Mouse (Mus musculus) intestine, embryonic 15.5 days (tissue): ENCODE measurements around the gene 1700003F12Rik. TPM values are rescaled to one million over a fixed set of nuclear protein-coding genes. Genes with fewer than 3 reads are reported as not detected.

Experiments used
- ATAC-seq: fragments of 200-750 bp; cut with Nextera tagmentation; 2 replicates; pipeline ENCODE4 v1.8.0; 2017; ENCODE audit warnings: moderate TSS enrichment, moderate library complexity
- H3K27ac ChIP-seq: fragments of 300-500 bp; sonication (generic); 2 replicates; pipeline ENCODE4 v1.5.1; 2015; ENCODE audit warnings: mild to moderate bottlenecking, inconsistent platforms
- H3K27me3 ChIP-seq: fragments of 300-500 bp; sonication (generic); replicated peaks from 2 replicates; pipeline ENCODE4 v1.6.1; 2015; ENCODE audit warnings: inconsistent platforms
- H3K36me3 ChIP-seq: fragments of 300-500 bp; sonication (generic); 2 replicates; pipeline ENCODE4 v1.6.1; 2015; ENCODE audit warnings: inconsistent platforms
- H3K4me1 ChIP-seq: fragments of 300-500 bp; sonication (generic); replicated peaks from 2 replicates; pipeline ENCODE4 v1.6.1; 2015; ENCODE audit warnings: inconsistent platforms
- H3K4me2 ChIP-seq: fragments of 300-500 bp; sonication (generic); replicated peaks from 2 replicates; pipeline ENCODE4 v1.6.1; 2015; ENCODE audit warnings: mild to moderate bottlenecking, inconsistent platforms
- H3K4me3 ChIP-seq: fragments of 300-500 bp; sonication (generic); replicated peaks from 2 replicates; pipeline ENCODE4 v1.5.1; 2015; ENCODE audit warnings: inconsistent platforms
- H3K9ac ChIP-seq: fragments of 300-500 bp; sonication (generic); 2 replicates; pipeline ENCODE4 v1.6.1; 2015; ENCODE audit warnings: inconsistent platforms
- H3K9me3 ChIP-seq: fragments of 300-500 bp; sonication (generic); 2 replicates; pipeline ENCODE4 v1.6.1; 2016; ENCODE audit warnings: inconsistent platforms
- WGBS: fragments of 180-500 bp; shearing (Covaris S2); methylation state at CpG from one replicate; pipeline ENCODE4 v1.1.7; 2015; 5-methylcytosine and 5-hydroxymethylcytosine counted together
- polyA plus RNA-seq: library from polyadenylated mRNA; unstranded; fragments of >200 nt; fragmentation: Nextera tagmentation; extraction: Ambion mirVana; gene quantifications from 2 replicates; pipeline ENCODE4 v1.2.1, GENCODE M21; 2015

Gene 1700003F12Rik
- polyA plus RNA-seq, 1 experiment from 2014 or later: 0.57 TPM

DNA sequence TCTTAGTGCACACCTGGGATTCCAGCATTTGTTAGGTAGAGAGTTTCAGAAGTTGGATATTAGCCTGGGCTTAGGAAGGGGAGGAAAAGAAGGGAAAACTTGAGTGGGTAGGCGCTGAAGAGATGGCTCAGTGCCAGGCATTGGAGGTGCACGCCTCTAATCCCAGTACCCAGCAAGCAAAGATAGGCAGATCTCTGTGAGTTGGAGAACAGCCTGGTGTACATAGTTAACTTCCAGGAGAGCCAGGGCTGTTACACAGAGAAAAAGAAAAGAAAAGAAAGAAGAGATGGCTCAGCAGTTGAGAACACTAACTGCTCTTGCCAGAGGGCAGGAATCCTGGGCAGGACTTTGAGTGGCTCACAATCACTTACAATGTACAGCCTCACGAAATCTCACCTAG is 20.4 kb upstream of the 1700003F12Rik start:
- no peaks in the 10 kb centered on the region for H3K9me3 ChIP-seq
- no peak overlapping the region for H3K27ac ChIP-seq
- no peak for ATAC-seq

DNA sequence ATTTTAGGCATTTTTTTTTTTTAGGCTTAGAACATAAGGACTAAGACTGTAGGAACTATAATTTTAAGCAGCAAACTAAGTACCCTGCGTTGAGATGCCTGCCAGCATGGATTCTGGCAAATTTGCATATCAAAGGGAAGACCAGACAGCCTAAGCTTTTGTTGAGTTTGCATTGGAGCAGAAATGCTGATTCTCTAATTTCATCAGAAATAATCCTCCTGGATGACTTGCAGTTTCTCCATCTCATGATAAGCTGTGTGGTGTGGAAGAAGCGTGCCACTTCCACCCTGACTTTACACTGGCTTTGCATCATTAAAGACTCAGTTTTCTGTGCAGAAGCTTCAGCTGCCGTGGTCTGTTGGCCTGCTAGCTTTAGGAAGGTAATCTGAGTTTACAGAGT is 14.0 kb upstream of the 1700003F12Rik start:
- no peak for ATAC-seq
- WGBS: 70% methylated on average over 3 of the region's 3 CpGs
- Histone ChIP-seq H3K27ac (no peak overlapping the region), H3K36me3 (peaks cover 23% of the 10 kb centered on the region), H3K27me3 (no peaks in the 10 kb centered on the region), H3K4me1 (no peaks in the 10 kb centered on the region), H3K4me3 (no peak overlapping the region), H3K4me2 (no peak overlapping the region), H3K9me3 (no peaks in the 10 kb centered on the region), H3K9ac (no peak overlapping the region)

More for the DNA sequence above, 20.4 kb upstream of the 1700003F12Rik start:
- Histone ChIP-seq H3K4me1 (no peaks in the 10 kb centered on the region), H3K36me3 (peaks cover 17% of the 10 kb centered on the region), H3K9ac (no peak overlapping the region), H3K4me3 (no peak overlapping the region), H3K4me2 (no peak overlapping the region), H3K27me3 (no peaks in the 10 kb centered on the region)
- WGBS: 78% methylated on average over 3 of the region's 3 CpGs

DNA sequence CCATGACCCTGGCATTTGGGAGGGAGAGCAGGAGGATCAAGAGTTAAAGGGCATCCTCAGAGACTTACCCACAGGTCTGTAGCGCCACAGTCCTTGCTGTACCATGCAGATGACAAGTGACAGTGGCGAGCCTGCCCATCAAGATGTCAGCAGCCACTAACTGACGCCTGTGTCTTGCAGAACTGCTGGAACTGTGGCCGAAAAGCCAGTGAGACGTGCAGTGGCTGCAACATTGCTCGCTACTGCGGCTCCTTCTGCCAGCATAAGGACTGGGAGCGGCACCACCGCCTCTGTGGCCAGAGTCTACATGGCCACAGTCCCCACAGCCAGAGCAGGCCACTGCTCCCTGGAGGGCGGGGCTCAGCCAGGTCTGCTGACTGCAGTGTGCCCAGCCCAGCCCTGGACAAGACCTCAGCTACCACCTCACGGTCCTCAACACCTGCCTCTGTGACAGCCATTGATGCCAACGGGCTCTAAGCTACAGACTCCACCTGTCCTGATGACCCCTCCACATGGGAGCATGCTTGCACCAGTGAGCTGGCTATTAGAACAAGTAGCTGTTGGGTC is 12.1 kb upstream of the 1700003F12Rik start:
- H3K9ac ChIP-seq: no peak overlapping the region
- no peaks in the 10 kb centered on the region for H3K9me3 ChIP-seq
- no peak for ATAC-seq
- no peaks in the 10 kb centered on the region for H3K27me3 ChIP-seq
- no peak overlapping the region for H3K27ac ChIP-seq
- H3K4me3 ChIP-seq: no peak overlapping the region
- H3K4me1 ChIP-seq: no peaks in the 10 kb centered on the region
- H3K36me3 ChIP-seq: peaks cover 21% of the 10 kb centered on the region; the same call in 1 of the 2 replicates
- WGBS: 93% methylated on average over 12 of the region's 12 CpGs
- no peak overlapping the region for H3K4me2 ChIP-seq

DNA sequence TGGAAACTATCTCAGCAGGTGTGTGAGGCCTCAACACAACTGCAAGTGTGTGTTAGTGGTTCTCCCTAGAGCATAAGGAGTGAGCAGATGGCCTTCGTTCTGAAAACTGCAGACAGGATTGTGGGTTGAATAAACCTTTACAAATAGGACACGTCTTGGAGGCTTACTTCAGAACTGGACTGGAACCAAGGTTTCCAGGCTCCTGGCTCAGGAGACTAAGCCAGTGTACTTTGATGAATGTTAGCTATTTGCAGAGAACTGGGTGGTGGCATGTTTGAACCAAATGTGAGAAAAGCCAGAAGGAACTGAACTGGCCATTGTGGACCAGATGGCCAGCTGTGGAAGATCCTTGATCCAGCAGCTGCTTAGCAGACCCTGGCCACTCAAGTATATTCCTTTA is 8.6 kb upstream of the 1700003F12Rik start:
- Histone ChIP-seq H3K4me2 (no peak overlapping the region), H3K4me1 (no peaks in the 10 kb centered on the region), H3K9me3 (no peaks in the 10 kb centered on the region), H3K9ac (no peak overlapping the region), H3K4me3 (no peak overlapping the region), H3K36me3 (peaks cover 10% of the 10 kb centered on the region; the same call in 1 of the 2 replicates), H3K27me3 (no peaks in the 10 kb centered on the region), H3K27ac (no peak overlapping the region; the same call in 1 of the 2 replicates)
- WGBS: 38% methylated on average over 2 of the region's 2 CpGs
- peak; percentile 53; the same call in 1 of the 2 replicates for ATAC-seq

DNA sequence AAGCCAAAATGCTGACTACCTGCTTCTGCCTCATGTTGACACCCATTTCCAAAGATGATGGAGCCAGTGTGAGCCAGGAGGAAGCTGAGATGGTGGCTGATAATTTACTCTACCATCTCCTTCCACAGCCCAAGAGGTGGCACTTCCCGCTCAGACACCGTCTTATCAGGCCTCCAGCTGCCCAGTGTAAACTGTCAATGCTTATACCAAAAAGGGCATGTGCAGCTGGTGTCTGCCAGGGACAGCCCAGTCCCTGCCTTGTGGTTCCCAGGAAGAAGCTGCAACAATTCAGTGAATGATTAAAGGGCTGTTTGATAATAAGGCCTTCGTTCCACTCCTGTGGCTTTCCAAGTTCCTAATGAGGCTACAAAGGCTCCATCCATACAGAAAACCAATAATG is 8.2 kb upstream of the 1700003F12Rik start:
- 31% methylated on average over 3 of the region's 3 CpGs for WGBS
- no peak overlapping the region for H3K9ac ChIP-seq
- no peak overlapping the region for H3K4me3 ChIP-seq
- 0 out of 2 replicates have a peak, but pooled peaks cover 2% of the 10 kb centered on the region for H3K4me1 ChIP-seq
- ATAC-seq: no peak; the same call in 1 of the 2 replicates
- H3K36me3 ChIP-seq: peaks cover 10% of the 10 kb centered on the region; the same call in 1 of the 2 replicates
- no peak overlapping the region for H3K27ac ChIP-seq
- no peaks in the 10 kb centered on the region for H3K27me3 ChIP-seq
- H3K9me3 ChIP-seq: no peaks in the 10 kb centered on the region
- no peak overlapping the region for H3K4me2 ChIP-seq

DNA sequence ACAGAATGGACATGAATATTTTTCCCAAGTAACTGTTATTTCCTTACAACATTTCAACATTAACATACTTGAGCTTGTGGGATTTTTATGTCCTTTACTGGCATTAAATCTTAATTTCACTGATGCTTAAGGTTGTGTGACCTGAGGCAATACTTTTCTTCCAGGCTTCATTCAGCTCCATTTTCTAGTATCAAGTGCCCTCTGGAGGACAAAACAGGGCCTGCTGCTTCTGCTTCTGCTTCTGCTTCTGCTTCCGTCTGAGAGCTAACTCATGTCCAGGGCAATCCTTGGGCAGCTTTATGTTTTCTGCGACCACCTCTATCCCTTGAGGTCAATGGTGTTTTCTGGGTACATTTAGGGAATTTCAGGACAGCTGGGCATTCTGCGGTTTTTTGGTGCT is 7.2 kb upstream of the 1700003F12Rik start:
- no peaks in the 10 kb centered on the region for H3K9me3 ChIP-seq
- H3K9ac ChIP-seq: no peak overlapping the region
- no peak overlapping the region for H3K27ac ChIP-seq
- 79% methylated on average over 3 of the region's 3 CpGs for WGBS
- peaks cover 8% of the 10 kb centered on the region; the same call in 1 of the 2 replicates for H3K36me3 ChIP-seq
- H3K4me3 ChIP-seq: no peak overlapping the region
- 0 out of 2 replicates have a peak, but pooled peaks cover 3% of the 10 kb centered on the region for H3K4me1 ChIP-seq
- ATAC-seq: no peak
- H3K4me2 ChIP-seq: no peak overlapping the region
- H3K27me3 ChIP-seq: no peaks in the 10 kb centered on the region

DNA sequence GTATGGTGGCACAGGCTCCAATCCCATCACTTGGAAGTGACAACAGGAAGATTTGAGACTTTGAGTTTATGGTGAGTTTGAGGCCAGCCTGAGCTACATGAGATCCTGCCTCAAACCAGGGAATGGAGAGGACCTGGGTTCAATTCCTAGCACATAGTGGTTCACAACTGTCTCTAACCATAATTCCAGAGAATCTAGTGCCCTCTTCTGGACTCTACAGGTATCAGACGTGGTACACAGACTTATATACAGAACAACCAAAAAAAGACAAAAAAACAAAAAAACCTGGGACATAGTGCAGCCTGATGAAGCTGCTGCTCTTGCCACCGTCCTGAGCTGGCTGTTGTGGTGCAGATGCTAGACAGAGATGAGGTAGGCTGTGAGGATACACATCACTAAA is 5.3 kb upstream of the 1700003F12Rik start:
- no peaks in the 10 kb centered on the region for H3K36me3 ChIP-seq
- H3K9ac ChIP-seq: no peak overlapping the region
- no peak for ATAC-seq
- H3K27me3 ChIP-seq: no peaks in the 10 kb centered on the region
- 0 out of 2 replicates have a peak, but pooled peaks cover 3% of the 10 kb centered on the region for H3K4me1 ChIP-seq
- no peak overlapping the region for H3K4me3 ChIP-seq
- H3K4me2 ChIP-seq: no peak overlapping the region
- H3K27ac ChIP-seq: no peak overlapping the region
- WGBS: 85% methylated on average over 2 of the region's 2 CpGs
- H3K9me3 ChIP-seq: no peaks in the 10 kb centered on the region

DNA sequence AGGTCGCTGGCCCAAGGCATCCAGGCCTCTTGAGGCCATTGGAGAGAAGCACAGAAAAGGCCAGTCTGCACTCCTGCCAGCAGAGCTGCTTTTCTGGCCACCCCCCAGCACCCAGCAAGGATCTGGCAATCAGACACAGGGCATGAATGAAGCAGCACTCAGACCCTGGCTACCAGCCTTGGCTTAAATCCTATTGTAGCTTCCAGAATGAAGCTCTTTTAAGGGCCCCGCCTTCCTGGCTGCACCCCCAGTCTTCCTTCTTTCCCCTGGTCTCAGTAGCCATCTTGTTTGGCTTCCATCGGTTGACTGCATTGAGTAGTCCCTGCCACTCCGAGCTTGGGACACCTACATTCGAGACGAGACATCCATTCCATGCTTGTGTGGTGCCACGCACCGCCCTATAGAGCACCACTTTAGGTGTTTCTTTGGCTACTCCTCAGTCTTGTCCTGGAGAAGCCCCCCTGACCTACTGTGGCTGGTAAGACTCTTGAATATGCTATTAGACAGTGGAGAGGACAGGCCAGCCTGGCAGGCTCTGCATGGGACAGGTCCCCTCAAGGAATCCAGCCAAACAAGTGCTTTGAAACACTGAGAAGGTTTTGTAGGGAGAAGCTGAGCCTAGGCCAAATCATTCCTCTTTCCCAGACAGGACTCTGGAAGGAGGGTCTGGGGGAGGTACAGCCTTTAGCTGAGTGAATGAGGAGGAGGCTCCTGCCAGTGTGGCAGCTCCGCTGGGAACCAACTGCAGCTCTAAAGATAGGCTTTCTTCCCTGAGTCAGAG is 3.1 kb upstream of the 1700003F12Rik start:
- no peak overlapping the region for H3K4me2 ChIP-seq
- H3K9ac ChIP-seq: no peak overlapping the region
- WGBS: 86% methylated on average over 9 of the region's 9 CpGs
- H3K4me1 ChIP-seq: 0 out of 2 replicates have a peak, but pooled peaks cover 3% of the 10 kb centered on the region
- no peaks in the 10 kb centered on the region for H3K27me3 ChIP-seq
- ATAC-seq: no peak
- H3K4me3 ChIP-seq: no peak overlapping the region
- no peaks in the 10 kb centered on the region for H3K9me3 ChIP-seq
- H3K27ac ChIP-seq: no peak overlapping the region
- no peaks in the 10 kb centered on the region for H3K36me3 ChIP-seq

DNA sequence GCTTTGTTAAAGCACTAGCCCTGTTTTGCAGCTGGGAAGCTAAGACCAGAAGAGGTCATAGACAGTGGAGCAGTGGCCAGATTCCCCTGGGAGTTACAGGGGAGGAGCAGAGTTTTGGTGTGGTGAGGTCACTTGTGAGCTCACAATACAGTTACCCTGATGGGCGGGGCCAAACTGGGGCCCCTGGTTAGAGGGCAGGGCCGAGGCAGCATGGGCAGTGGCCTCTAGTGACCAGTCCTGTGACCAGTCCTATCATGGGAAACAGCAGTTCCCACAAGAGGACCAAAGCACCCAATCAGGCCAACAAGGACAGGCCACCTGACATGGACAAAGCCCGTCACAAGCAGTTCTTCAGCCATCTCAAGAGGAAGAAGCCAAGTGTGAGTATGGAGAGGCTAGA is 1.8 kb downstream of the 1700003F12Rik start:
- H3K4me2 ChIP-seq: peak overlapping the region; percentile 92; the same call in 1 of the 2 replicates
- whole genome bisulfite sequencing: 56% methylated on average over 3 of the region's 3 CpGs

DNA sequence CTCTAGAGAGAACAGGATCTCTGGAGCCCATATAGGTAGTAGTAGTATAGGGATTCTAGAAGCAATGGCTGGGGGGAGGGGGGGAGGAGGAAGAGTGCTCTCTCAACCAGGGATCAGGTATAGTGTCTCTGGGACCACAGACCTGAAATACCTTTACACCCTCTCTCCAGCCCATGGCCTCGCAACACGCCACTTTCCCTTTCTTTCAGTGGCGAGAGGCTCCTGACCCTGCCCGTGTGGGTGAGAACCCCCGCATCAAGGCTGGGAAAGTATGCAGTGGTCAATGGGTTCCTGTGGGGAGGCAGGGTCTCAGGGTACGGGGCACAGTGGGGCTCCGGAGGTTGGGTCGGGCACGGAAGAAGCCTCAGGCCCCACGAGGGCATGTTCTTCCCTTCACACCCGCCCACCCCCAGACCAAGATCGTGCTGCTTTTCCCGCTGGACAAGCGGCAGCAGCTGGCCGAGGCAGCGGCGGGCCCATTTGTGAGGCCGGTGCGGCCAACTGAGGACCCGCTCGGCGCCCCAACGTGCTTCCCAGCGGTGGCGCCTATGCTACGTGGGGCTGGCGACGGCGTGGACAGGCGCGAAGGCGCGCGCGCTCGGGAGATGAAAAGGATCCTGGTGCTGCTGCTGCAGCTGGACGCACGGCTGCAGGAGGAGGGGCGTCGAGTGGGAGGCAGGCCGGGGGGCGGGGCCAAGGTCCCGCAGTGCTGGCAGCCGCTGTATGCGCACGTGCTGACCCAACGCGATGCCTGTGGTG is 2.4 kb downstream of the 1700003F12Rik start:
- Histone ChIP-seq H3K27ac (no peak overlapping the region), H3K36me3 (no peaks in the 10 kb centered on the region), H3K27me3 (peaks cover 28% of the 10 kb centered on the region), H3K4me3 (peak overlapping the region; percentile 44), H3K4me2 (peak overlapping the region; percentile 92), H3K4me1 (peaks cover 18% of the 10 kb centered on the region), H3K9me3 (no peaks in the 10 kb centered on the region), H3K9ac (peak overlapping the region; percentile 53)
- ATAC-seq: peak; percentile 86
- WGBS: 4% methylated on average over 47 of the region's 48 CpGs

More for the DNA sequence above, 1.8 kb downstream of the 1700003F12Rik start:
- Histone ChIP-seq H3K4me3 (no peak overlapping the region), H3K4me1 (peaks cover 20% of the 10 kb centered on the region), H3K36me3 (no peaks in the 10 kb centered on the region), H3K9ac (no peak overlapping the region), H3K27ac (no peak overlapping the region), H3K27me3 (peaks cover 28% of the 10 kb centered on the region), H3K9me3 (no peaks in the 10 kb centered on the region)
- no peak for ATAC-seq

DNA sequence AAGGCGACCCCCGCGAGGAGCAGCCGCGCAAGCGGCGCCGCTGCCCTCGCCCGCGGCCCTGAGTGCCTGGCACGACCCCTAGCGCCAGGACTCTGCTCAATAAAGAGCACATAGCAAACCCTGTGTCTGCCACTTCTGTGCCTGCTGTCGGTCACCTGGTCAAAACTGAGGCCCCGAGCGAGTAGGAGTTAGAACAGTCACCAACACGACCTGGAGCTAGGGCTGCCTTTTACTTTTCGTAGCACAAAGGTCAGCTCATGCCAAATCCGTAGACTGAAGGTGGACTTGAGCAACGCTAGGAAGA is 3.0 kb downstream of the 1700003F12Rik start:
- Histone ChIP-seq H3K9ac (no peak overlapping the region), H3K4me2 (peak overlapping the region; percentile 92), H3K27ac (no peak overlapping the region), H3K4me1 (peaks cover 18% of the 10 kb centered on the region), H3K4me3 (peak overlapping the region; percentile 44), H3K9me3 (no peaks in the 10 kb centered on the region), H3K36me3 (no peaks in the 10 kb centered on the region), H3K27me3 (peaks cover 28% of the 10 kb centered on the region)
- WGBS: 16% methylated on average over 20 of the region's 20 CpGs
- ATAC-seq: 0 out of 2 replicates have a peak, but pooled peaks have one; percentile 6

DNA sequence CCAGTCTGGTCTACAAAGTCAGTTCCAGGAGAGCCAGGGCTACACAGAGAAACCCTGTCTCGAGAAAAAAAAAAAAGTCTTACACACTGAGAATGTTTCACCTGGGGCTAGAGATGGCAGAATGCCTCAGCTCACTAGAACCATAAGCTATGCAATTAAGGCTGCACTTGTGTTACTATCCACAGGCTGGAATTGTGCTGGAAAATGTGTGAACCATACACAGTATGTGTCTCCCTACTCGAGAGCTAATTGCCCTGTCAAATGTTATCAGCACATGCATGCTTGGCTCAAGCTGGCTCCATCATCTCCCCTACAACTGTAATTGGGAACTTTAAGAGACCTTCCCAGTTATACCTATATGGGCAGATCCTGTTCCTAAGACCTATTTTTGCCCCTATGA is 4.1 kb downstream of the 1700003F12Rik start:
- no peak overlapping the region for H3K9ac ChIP-seq
- H3K4me2 ChIP-seq: no peak overlapping the region
- no peaks in the 10 kb centered on the region for H3K9me3 ChIP-seq
- H3K27ac ChIP-seq: no peak overlapping the region
- H3K4me3 ChIP-seq: no peak overlapping the region
- peaks cover 28% of the 10 kb centered on the region for H3K27me3 ChIP-seq
- peaks cover 18% of the 10 kb centered on the region for H3K4me1 ChIP-seq
- no peaks in the 10 kb centered on the region for H3K36me3 ChIP-seq
- no peak for ATAC-seq
- WGBS: 75% methylated on average over 2 of the region's 2 CpGs
